In the genomic region with DNA sequence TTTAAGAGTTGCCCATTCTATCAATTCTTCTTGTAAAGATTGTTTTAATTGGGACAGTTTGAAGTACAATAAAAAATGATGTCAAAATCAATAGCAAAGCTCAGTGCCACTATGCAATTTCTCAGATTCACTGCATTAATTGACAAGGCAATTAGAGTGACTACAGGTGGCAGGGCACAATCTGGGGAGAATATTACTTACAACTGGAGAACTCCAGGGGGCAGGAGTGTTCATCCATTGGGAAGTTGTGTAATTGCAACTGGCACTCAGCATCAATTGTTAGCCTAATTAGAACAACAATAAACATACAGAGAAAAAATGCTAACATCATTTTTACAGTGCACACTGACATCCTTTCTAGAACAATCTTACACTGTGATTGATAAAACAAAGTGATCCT, we compare ENCODE assay signal across 17 mouse cellular contexts. TPM values are rescaled to one million over a fixed set of nuclear protein-coding genes. Genes with fewer than 3 reads are reported as not detected.
DNase-seq lines count a peak whose midpoint lies in the region; ATAC-seq and TF ChIP-seq lines count a peak whose summit lies in the region.
"Had no signal": no experiment of that assay in that cellular context is flagged by ENCODE, and none has a peak within 500 bp of the region (broad histone marks: within the 10 kb centered on the region; RNA-seq: fewer than 3 reads in every experiment).

No protein-coding gene starts in this region.

- intact Hi-C loops in gastrocnemius, adult 2 months (cut with DNase I), result no loop called here
- intact Hi-C loops in heart, postnatal 10 days (cut with DNase I), result no loop called here

- H3K27ac ChIP-seq in cerebellum, adult 2 months (ENCODE audit: insufficient read depth, low read length), result no peak overlapping the region
- H3K27ac ChIP-seq in gastrocnemius, adult 2 months, result no peak overlapping the region
- no peak overlapping the region for H3K27ac ChIP-seq in midbrain, postnatal 0 days (ENCODE audit: low read depth, low read length)
- H3K27ac ChIP-seq in midbrain, embryonic 11.5 days (ENCODE audit: low read depth, low read length), result no peak overlapping the region

- no peak overlapping the region for H3K4me3 ChIP-seq in cerebellum, adult 2 months (replicated peaks; ENCODE audit: insufficient read depth, low read depth, low read length)
- H3K4me3 ChIP-seq in gastrocnemius, adult 2 months, result no peak overlapping the region
- no peak overlapping the region for H3K4me3 ChIP-seq in midbrain, postnatal 0 days (ENCODE audit: low read depth, low read length)
- no peak overlapping the region for H3K4me3 ChIP-seq in midbrain, embryonic 11.5 days (ENCODE audit: low read depth, low read length)

- H3K27me3 ChIP-seq in cerebellum, adult 2 months (ENCODE audit: control insufficient read depth, insufficient read depth, low read length), result no peaks in the 10 kb centered on the region
- no peaks in the 10 kb centered on the region for H3K27me3 ChIP-seq in midbrain, postnatal 0 days (ENCODE audit: insufficient read depth, low read length)
- no peaks in the 10 kb centered on the region for H3K27me3 ChIP-seq in midbrain, embryonic 11.5 days (ENCODE audit: control insufficient read depth, insufficient read depth, low read length)
- H3K27me3 ChIP-seq: Patski had no signal

- no peak for TF ChIP-seq POLR2A in cerebellum, adult 2 months (IDR thresholded peaks at IDR 0.05; ENCODE audit: borderline replicate concordance, insufficient read depth, low read length)

- H3K4me2 ChIP-seq in midbrain, postnatal 0 days (ENCODE audit: low read depth, low read length, poor library complexity, severe bottlenecking), result no peak overlapping the region
- no peak overlapping the region for H3K4me2 ChIP-seq in midbrain, embryonic 11.5 days
- H3K4me2 ChIP-seq: liver, embryonic 11.5 days had no signal

- peak; percentile 24 for DNase-seq in cerebellum, adult 8-10 months
- DNase-seq in cerebellum, adult 2 months, result no peak
- DNase-seq in gastrocnemius, adult 2 months, result no peak
- DNase-seq in gastrocnemius, adult 18-20 months (ENCODE audit: low spot score), result no peak
- DNase-seq in midbrain, postnatal 0 days (ENCODE audit: low spot score), result peak; percentile 23
- no peak for DNase-seq in midbrain, embryonic 11.5 days (ENCODE audit: low spot score, missing footprints)
- DNase-seq in heart, postnatal 10 days, result no peak
- DNase-seq: kidney, adult 9 months; left cerebral cortex, postnatal 4 days; midbrain, embryonic 14.5 days; thymus, adult 18-20 months had no signal

- no peaks in the 10 kb centered on the region for H3K9me3 ChIP-seq in midbrain, postnatal 0 days (ENCODE audit: low read length)
- no peaks in the 10 kb centered on the region for H3K9me3 ChIP-seq in midbrain, embryonic 11.5 days (ENCODE audit: control insufficient read depth, low read length)

- ATAC-seq in midbrain, postnatal 0 days (ENCODE audit: low FRiP score), result no peak
- ATAC-seq in midbrain, embryonic 11.5 days (ENCODE audit: low FRiP score), result no peak
- ATAC-seq in erythroid progenitor cell, adult 5-6 weeks (replicated peaks; ENCODE audit: low FRiP score, poor library complexity, severe bottlenecking), result no peak
- ATAC-seq: Patski had no signal

- no peaks in the 10 kb centered on the region for H3K4me1 ChIP-seq in cerebellum, adult 2 months (ENCODE audit: control insufficient read depth, insufficient read depth, low read length)
- no peaks in the 10 kb centered on the region for H3K4me1 ChIP-seq in midbrain, postnatal 0 days (ENCODE audit: insufficient read depth, low read length)
- no peaks in the 10 kb centered on the region for H3K4me1 ChIP-seq in midbrain, embryonic 11.5 days (ENCODE audit: control insufficient read depth, insufficient read depth, low read length)

- TF ChIP-seq CTCF in cerebellum, adult 2 months (IDR thresholded peaks at IDR 0.05; ENCODE audit: borderline replicate concordance, insufficient read depth, low read depth, low read length), result no peak
- TF ChIP-seq CTCF in gastrocnemius, adult 2 months (IDR thresholded peaks at IDR 0.05), result 0 out of 2 replicates have a peak, but pooled peaks have one; percentile 8
- peak; percentile 36 for TF ChIP-seq CTCF in midbrain, postnatal 0 days (IDR thresholded peaks at IDR 0.05)

- no peak overlapping the region for H3K9ac ChIP-seq in midbrain, postnatal 0 days (replicated peaks; ENCODE audit: low read length, poor library complexity, severe bottlenecking)
- no peak overlapping the region for H3K9ac ChIP-seq in midbrain, embryonic 11.5 days (ENCODE audit: low read length)

- H3K36me3 ChIP-seq in midbrain, postnatal 0 days (ENCODE audit: insufficient read depth, low read length), result no peaks in the 10 kb centered on the region
- no peaks in the 10 kb centered on the region for H3K36me3 ChIP-seq in midbrain, embryonic 11.5 days (ENCODE audit: control insufficient read depth, insufficient read depth, low read length)

RNA-seq across cellular contexts. Expression of a gene that starts 32.1 kb away (rescaled TPM):
- polyA plus RNA-seq in cerebellum, adult 2 months (2012; rRNA removed), result 128 and 136 TPM in 2 replicates
- total RNA-seq in gastrocnemius, adult 2 months (2021), result under 1 TPM; 0.26 to 0.36 TPM
- total RNA-seq in gastrocnemius, adult 18-20 months (2021), result under 1 TPM; 0.11 to 0.93 TPM
- total RNA-seq in midbrain, postnatal 0 days (2014; rRNA removed), result 137 and 164 TPM in 2 replicates
- 145 and 153 TPM in 2 replicates for polyA plus RNA-seq in midbrain, postnatal 0 days (2015; fragmentation: Nextera tagmentation; extraction: Ambion mirVana)
- polyA plus RNA-seq in midbrain, embryonic 11.5 days (2014; fragmentation: Nextera tagmentation; extraction: Ambion mirVana), result 25.6 and 31.1 TPM in 2 replicates
- not detected for total RNA-seq in heart, postnatal 10 days (2021)
- total RNA-seq in erythroid progenitor cell, adult 5-6 weeks (2015; ENCODE audit: low replicate concordance), result not detected in 2 replicates
- total RNA-seq in erythroid progenitor cell, adult 5-6 weeks (2017; ENCODE audit: low replicate concordance), result not detected in 2 replicates
- total RNA-seq: granulocyte monocyte progenitor cell, adult 5-6 weeks; hematopoietic stem cell, adult 5-6 weeks; neutrophil, adult 5-6 weeks had no signal
- polyA plus RNA-seq: liver, embryonic 11.5 days; Patski had no signal

Comparison
In these comparisons a context has a peak if more than half of its experiments do, and no peak if none do; other contexts are left out.
1. DNase-seq: peak in cerebellum, adult 8-10 months (single experiment) and midbrain, postnatal 0 days (single experiment); none in cerebellum, adult 2 months (0 of 2), gastrocnemius, adult 2 months (single experiment), gastrocnemius, adult 18-20 months (single experiment), midbrain, embryonic 11.5 days (single experiment) and heart, postnatal 10 days (0 of 2).
2. RNA of a gene that starts 32.1 kb away (total RNA-seq): 137 to 164 TPM in midbrain, postnatal 0 days; 0.11 to 0.93 TPM in gastrocnemius, adult 18-20 months, 0.26 to 0.36 TPM in gastrocnemius, adult 2 months, not detected in heart, postnatal 10 days and not detected in erythroid progenitor cell, adult 5-6 weeks; every median in the first group is over 10 times any median in the second.